Comparison of ENCODE assay signal across 21 mouse cellular contexts in the genomic region with DNA sequence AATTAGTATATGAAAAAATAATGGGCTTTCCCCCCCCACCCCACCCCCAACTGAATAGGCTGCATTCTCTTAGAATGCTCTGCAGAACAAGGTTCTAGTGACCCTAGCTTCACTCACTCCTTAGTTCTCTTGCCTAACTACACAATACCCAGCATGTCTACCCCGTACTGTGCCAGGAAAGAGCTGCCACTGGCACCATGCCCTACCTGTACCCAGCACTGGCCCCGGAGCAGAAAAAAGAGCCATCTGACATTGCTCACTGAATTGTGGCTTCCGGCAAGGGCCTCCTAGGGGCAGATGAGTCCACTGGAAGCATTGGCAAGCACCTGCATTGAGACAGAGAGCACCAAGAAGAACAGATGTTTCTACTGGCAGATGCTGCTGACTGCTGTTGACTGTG.
DNase-seq lines count a peak whose midpoint lies in the region; ATAC-seq and TF ChIP-seq lines count a peak whose summit lies in the region.
"Had no signal": no experiment of that assay in that cellular context is flagged by ENCODE, and none has a peak within 500 bp of the region (broad histone marks: within the 10 kb centered on the region; RNA-seq: fewer than 3 reads in every experiment).

No protein-coding gene starts in this region.

- no peaks in the 10 kb centered on the region for H3K27me3 ChIP-seq in hindbrain, postnatal 0 days (ENCODE audit: insufficient read depth, low read length)
- H3K27me3 ChIP-seq in hindbrain, embryonic 13.5 days: no peaks in the 10 kb centered on the region
- H3K27me3 ChIP-seq: forebrain, embryonic 13.5 days; heart, embryonic 12.5 days; intestine, embryonic 15.5 days had no signal

- no peaks in the 10 kb centered on the region for H3K36me3 ChIP-seq in hindbrain, postnatal 0 days (ENCODE audit: insufficient read depth, low read length)
- H3K36me3 ChIP-seq in hindbrain, embryonic 13.5 days: no peaks in the 10 kb centered on the region
- H3K36me3 ChIP-seq: embryonic facial prominence, embryonic 10.5 days; G1E; heart, embryonic 12.5 days; hindbrain, embryonic 10.5 days; intestine, embryonic 15.5 days had no signal

- no peak for TF ChIP-seq CTCF in hindbrain, postnatal 0 days (IDR thresholded peaks at IDR 0.05; ENCODE audit: low read depth)

- ATAC-seq in cerebellum, adult (ENCODE audit: insufficient number of reproducible peaks, low FRiP score, low TSS enrichment): no peak
- no peak for ATAC-seq in hindbrain, postnatal 0 days
- ATAC-seq in hindbrain, embryonic 13.5 days (ENCODE audit: low FRiP score): no peak
- ATAC-seq: CD4-positive, CD25-positive, alpha-beta regulatory T cell, adult 4 months; forebrain, embryonic 13.5 days; forebrain, postnatal 0 days; intestine, embryonic 15.5 days had no signal

- H3K9me3 ChIP-seq in hindbrain, postnatal 0 days (ENCODE audit: low read length): no peaks in the 10 kb centered on the region
- H3K9me3 ChIP-seq in hindbrain, embryonic 13.5 days: no peaks in the 10 kb centered on the region
- H3K9me3 ChIP-seq: embryonic facial prominence, embryonic 10.5 days; forebrain, embryonic 13.5 days; G1E; heart, embryonic 12.5 days; intestine, embryonic 15.5 days had no signal

- WGBS in hindbrain, postnatal 0 days: 68% methylated on average over 3 of the region's 3 CpGs
- 81% methylated on average over 3 of the region's 3 CpGs for WGBS in hindbrain, embryonic 13.5 days

- no peaks in the 10 kb centered on the region for H3K4me1 ChIP-seq in hindbrain, postnatal 0 days (ENCODE audit: insufficient read depth, low read length)
- H3K4me1 ChIP-seq in hindbrain, embryonic 13.5 days (replicated peaks): no peaks in the 10 kb centered on the region
- H3K4me1 ChIP-seq: embryonic facial prominence, embryonic 10.5 days; forebrain, embryonic 13.5 days; heart, embryonic 12.5 days; hindbrain, embryonic 10.5 days; intestine, embryonic 15.5 days had no signal

- H3K9ac ChIP-seq in hindbrain, postnatal 0 days (replicated peaks; ENCODE audit: low read length): no peak overlapping the region
- H3K9ac ChIP-seq in hindbrain, embryonic 13.5 days: no peak overlapping the region
- H3K9ac ChIP-seq: forebrain, embryonic 13.5 days; forebrain, postnatal 0 days; heart, embryonic 12.5 days; intestine, embryonic 15.5 days had no signal

- DNase-seq in cerebellum, adult 11 months: peak; percentile 1
- DNase-seq in hindbrain, postnatal 0 days (ENCODE audit: low spot score): peak; percentile 5
- DNase-seq in cerebellum, postnatal 10 days: peak; percentile 49 to 62
- DNase-seq in urinary bladder, postnatal 4 days (ENCODE audit: low spot score in 2 of 2): no peak
- DNase-seq in kidney, adult 18-20 months: no peak
- DNase-seq: adrenal gland, adult 8-10 months; adrenal gland, postnatal 36 days; B cell, adult 2 months; forebrain, postnatal 0 days; gastrocnemius, postnatal 14 days; heart, adult 2 months; kidney, adult 2 months had no signal

- H3K27ac ChIP-seq in hindbrain, postnatal 0 days: no peak overlapping the region
- H3K27ac ChIP-seq in hindbrain, embryonic 13.5 days: no peak overlapping the region
- H3K27ac ChIP-seq: embryonic facial prominence, embryonic 10.5 days; forebrain, embryonic 13.5 days; heart, adult 2 months; hindbrain, embryonic 10.5 days; intestine, embryonic 15.5 days had no signal

- H3K4me3 ChIP-seq in hindbrain, postnatal 0 days (ENCODE audit: low read length): no peak overlapping the region
- no peak overlapping the region for H3K4me3 ChIP-seq in hindbrain, embryonic 13.5 days
- H3K4me3 ChIP-seq: embryonic facial prominence, embryonic 10.5 days; forebrain, embryonic 13.5 days; heart, adult 2 months; heart, embryonic 12.5 days; hindbrain, embryonic 10.5 days; intestine, embryonic 15.5 days had no signal

- no peak overlapping the region for H3K4me2 ChIP-seq in hindbrain, postnatal 0 days (ENCODE audit: low read depth, low read length)
- H3K4me2 ChIP-seq in hindbrain, embryonic 13.5 days: no peak overlapping the region
- H3K4me2 ChIP-seq: forebrain, embryonic 13.5 days; heart, embryonic 12.5 days; intestine, embryonic 15.5 days had no signal

Comparison
In these comparisons a context has a peak if more than half of its experiments do, and no peak if none do; other contexts are left out.
1. DNase-seq: peak in cerebellum, adult 11 months (single experiment), hindbrain, postnatal 0 days (single experiment) and cerebellum, postnatal 10 days (2 of 2); none in urinary bladder, postnatal 4 days (0 of 2) and kidney, adult 18-20 months (single experiment).